Mouse (Mus musculus): ENCODE measurements at regions not wholly inside any gene's neighbourhood (a gene's known extent, or its start where the extent isn't known, plus 50 kb on each side); places are given as distances from the start of the nearest gene placed in this dataset.
A peak's percentile ranks its signal among the peaks of the same experiment; 100 is the strongest.

DNA sequence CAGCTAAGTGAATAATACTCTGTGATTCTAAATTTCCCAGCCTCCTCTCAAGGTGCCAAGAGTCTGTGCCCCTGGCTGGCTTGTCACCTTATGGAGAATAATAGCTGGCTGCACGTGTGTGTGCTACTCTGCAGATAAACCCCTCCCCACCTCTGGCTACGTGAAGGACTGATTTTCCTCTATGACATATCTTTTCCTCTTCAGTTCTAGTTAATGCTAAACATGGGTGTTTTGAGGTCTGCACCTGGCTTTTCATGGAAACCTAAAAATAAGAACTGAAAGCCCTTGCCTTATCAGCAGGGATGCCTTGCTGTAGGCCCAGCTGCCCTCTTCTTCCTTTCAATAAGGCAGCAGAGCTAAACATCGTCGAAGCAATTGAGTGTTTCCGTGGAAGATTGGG lies 321.5 kb downstream of the Gadd45g start:
- intact Hi-C loops (cut with DNase I), result no loop called here
- no peak for DNase-seq

DNA sequence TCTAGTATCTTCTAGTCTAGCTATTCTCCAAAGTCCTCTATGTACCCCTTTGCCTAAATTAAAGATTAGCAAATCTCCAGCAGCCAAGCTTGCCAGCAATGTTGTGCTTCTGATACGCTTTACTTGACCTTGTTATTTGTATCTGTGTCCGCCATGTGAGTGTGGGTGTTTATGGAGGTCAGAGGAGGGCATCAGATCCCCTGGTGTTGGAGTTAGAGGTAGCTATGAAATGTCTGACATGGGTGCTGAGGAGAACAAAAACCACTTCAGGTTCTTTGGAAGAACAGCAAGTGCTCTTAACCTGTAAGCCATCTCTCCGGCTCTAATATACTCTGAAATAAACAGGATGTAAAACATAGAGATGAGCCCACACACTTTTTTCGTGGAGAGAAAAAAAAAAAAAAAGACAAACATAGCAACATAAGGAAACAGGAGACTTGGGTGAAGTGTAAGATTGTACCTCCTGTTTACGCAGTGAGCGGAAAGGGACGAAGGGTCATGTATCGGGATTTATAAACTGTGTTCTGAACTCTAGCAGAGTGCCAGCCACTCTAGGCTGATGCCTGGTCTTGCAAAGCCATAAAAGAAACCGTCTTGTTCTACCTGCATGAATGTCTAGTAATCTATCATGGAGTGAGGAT lies 326.3 kb downstream of the Gadd45g start:
- intact Hi-C loops (cut with DNase I), result no loop called here
- DNase-seq, result no peak

- DNase-seq, result no peak
- intact Hi-C loops (cut with DNase I), result no loop called here
These were observed 329.2 kb downstream of the Gadd45g start for GRCm38 (mm10) chr13:52175665-52176064.

DNA sequence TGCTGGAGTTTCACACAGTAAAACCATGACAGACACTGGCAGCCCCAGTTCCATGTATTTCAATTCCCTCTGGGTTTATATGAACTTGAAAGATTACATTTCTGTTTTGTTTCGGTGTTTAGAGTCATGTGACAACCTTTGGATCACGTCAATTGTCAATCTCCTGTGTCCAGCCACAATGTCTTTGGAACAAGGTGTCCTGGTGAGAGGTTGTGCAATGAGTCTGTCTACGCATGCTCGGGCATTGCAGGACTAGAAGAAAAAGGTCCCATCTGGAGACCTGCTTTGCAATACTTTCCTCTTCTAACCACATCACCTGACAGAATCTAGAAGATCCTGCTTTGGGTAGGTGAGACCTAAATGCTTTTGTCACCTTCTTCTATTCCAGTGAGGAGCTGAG lies 333.5 kb downstream of the Gadd45g start:
- intact Hi-C loops (cut with DNase I), result no loop called here
- no peak for DNase-seq

DNA sequence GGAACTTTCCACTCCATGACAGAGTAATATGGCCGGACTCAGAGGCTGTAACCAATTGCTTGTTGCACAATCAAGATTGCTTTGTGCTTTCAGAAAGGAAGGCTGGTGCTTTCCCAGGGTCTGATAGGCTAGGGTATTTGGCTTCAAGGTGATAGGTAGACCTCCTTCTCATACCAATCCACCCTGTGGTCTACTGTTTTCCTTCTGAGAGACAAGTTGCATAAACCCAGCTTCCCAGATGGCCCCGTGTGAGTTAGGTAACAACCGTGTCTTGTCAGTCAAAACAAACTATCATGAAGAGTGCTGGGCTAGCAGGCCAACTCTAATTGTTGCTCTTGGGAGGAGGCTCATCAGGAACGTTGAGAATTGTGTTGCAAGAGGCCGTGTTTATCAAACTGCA lies 337.2 kb downstream of the Gadd45g start:
- no peak for DNase-seq
- intact Hi-C loops (cut with DNase I), result no loop called here

DNA sequence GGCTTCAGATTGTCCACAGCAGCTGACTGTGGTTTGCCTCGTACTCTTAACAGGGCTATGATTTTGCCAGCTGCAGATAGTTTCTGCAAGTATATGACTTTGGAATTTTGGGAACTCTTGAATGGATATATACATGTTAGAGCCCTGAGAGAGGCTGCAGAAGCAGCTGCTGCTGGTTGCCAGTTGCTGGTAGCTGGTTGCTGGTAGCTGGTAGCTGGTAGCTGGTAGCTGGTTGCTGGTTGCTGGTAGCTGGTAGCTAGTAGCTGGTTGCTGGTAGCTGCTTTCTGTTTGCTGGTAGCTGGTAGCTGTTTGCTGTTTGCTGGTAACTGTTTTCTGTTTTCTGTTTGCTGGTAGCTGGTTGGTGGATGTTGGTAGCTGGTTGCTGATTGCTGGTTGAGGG lies 339.1 kb downstream of the Gadd45g start:
- no peak for DNase-seq
- intact Hi-C loops (cut with DNase I), result no loop called here

DNA sequence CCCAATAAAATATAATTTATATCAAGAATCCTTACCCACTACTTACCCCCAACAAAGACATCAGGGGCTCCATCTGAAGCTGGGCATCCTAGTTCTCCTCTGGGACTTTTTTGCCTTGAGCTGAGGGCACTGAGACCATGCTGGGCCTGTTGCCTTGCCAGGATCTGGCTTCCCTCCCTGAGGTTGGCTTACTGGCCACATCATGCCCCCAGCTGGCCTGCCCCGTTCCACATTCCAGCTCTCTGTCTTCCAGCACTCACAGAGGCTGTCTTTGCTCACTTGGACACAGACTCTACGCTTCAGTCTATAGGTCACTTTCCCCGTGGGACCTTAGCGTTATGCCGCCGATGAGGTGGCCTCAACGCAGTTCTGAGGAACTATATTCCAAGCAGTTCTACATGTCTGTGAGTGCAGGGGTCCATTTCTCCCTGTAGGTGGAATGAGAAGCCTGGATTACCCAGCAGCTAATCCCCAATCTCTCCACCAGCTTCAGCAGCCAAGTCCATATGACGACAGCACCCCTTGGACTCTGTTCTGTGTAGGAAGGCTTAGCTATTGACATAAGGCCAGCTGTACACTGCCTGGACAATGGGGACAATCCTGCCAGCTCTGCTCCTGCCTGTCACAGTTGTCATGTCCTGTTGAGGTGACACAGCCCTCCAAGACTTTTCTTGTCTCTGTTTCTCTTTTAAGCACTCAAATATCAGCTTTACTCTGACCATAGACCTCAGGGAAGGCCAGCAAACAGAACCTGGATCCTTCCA lies 341.5 kb downstream of the Gadd45g start:
- intact Hi-C loops (cut with DNase I), result no loop called here
- DNase-seq, result peak in 1 of 2 experiments; percentile 21

- intact Hi-C loops (cut with DNase I), result no loop called here
- DNase-seq, result no peak
These were observed 342.1 kb downstream of the Gadd45g start for GRCm38 (mm10) chr13:52188605-52189003.

DNA sequence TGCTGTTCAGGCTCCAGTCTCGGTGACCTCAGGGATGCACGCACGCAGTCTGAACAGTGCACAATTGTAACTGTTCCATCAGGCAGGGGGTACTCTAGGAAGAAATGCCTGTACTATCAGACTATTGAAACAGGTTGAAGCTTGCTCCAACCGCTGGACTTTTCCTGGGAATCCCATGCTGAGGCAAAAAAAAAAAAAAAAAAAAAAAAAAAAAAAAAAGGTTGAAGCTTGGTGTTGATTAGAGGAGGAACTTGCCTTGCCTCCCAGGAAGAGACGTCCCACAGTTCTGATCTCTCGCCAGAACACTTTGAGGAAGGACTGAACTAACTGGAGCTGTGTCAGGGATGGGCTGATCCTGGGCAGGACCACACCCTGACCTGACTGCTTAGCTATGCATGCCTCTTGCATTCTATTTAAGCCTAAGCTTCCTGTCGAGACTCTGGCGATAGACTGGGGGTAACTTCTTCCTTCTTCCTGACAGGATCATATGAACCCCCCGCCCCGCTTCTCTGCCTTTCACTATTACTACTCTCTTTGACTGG lies 341.6 kb downstream of the Diras2 start:
- DNase-seq, result no peak
- intact Hi-C loops (cut with DNase I), result no loop called here

DNA sequence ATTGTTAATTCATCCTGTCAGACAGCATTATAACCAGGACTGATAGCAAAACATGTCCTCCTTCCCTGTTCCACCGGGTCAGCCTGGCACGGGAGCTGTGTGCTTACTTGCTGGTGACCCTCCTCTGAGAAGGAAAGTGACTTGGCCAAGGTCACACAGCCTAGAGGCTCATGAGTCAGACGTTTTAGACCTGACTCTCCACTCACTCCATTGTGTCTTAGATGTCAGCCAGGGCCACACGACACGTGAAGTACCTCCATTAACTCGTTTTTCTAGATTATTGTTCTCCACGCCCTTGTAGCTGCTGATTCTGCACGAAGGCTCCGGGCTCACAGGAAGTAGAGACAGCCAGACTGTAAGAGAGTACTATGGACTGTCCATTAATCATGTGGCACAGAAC lies 340.8 kb downstream of the Diras2 start:
- no peak for DNase-seq
- intact Hi-C loops (cut with DNase I), result no loop called here

GRCm38 (mm10) chr13:52190848-52191590 lies 340.1 kb downstream of the Diras2 start:
- no peak for DNase-seq
- intact Hi-C loops (cut with DNase I), result no loop called here

DNA sequence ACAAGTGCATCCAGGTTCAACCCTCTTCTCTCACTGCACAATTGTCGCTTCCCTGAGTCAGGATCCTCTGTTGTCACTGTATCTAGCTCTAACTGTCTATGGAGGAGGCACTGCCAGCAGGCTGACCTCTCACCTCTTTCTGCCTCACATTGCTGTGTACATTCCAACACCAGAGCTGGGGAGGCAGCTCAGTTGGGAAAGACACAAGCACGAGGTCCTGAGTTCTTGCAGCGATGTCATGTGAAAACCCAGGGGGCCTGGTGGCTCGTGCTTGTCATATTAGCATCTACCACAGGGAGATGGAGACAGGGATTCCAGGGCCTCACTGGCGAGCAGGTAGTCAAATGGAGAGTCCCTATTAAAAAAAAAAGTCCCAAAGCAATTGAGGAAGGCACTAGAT lies 334.2 kb downstream of the Diras2 start:
- no peak for DNase-seq
- intact Hi-C loops (cut with DNase I), result no loop called here

GRCm38 (mm10) chr13:52198649-52199348 lies 332.3 kb downstream of the Diras2 start:
- intact Hi-C loops (cut with DNase I), result no loop called here

DNA sequence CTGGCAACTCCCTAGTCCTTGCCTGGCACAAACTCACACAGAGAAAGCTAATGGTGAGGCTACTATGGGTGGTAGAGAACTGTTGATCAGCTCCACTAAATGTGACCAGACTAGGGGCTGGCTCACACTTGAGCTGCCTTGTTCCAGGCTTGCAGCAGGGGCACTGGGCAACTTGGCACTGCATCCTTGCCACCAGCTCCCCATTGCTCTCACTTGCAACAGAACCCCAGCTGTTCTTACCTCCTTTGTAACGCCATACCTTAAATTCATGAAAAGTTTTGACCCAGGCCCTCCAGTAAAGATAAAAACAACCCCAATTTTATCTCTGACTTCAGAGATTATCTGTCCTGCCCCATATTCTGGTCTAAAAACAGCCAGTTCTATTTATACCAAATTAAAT lies 328.7 kb downstream of the Diras2 start:
- intact Hi-C loops (cut with DNase I), result no loop called here
- DNase-seq, result no peak

More at GRCm38 (mm10) chr13:52198649-52199348, 332.3 kb downstream of the Diras2 start:
- no peak for DNase-seq

DNA sequence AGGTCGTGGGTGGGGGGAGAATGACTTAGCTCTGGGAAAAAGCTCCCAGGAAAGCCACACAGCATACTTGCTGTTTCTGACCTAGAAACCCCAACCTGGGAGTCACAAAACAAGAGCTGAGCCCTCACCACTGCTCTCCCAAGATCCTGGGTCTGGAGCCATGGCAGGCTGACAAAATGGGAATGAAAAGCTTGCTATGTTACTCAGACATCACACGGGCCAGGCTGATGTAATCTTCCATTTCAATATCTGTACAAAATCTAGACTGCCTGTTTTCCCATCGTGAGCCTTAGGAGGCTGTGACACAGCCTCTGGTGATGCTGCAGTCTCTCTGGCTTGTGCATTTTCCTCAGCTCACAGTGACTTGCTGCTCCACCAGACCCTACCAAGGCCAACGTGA lies 325.1 kb downstream of the Diras2 start:
- no peak for DNase-seq

GRCm38 (mm10) chr13:52216343-52216742 lies 314.7 kb downstream of the Diras2 start:
- DNase-seq, result no peak
- intact Hi-C loops (cut with DNase I), result no loop called here

More for the DNA sequence above, 325.1 kb downstream of the Diras2 start:
- intact Hi-C loops (cut with DNase I), result no loop called here

GRCm38 (mm10) chr13:52217066-52217465 lies 314.0 kb downstream of the Diras2 start:
- no peak for DNase-seq
- intact Hi-C loops (cut with DNase I), result no loop called here

GRCm38 (mm10) chr13:52217741-52218140 lies 313.3 kb downstream of the Diras2 start:
- DNase-seq, result no peak
- intact Hi-C loops (cut with DNase I), result no loop called here

- DNase-seq, result no peak
These were observed 308.6 kb downstream of the Diras2 start for GRCm38 (mm10) chr13:52222315-52223097.

More at GRCm38 (mm10) chr13:52222315-52223097, 308.6 kb downstream of the Diras2 start:
- intact Hi-C loops (cut with DNase I), result loop anchor here (1.0 kb wide), 1 partner anchor 382 kb away; no protein-coding TSS in a partner anchor

Data from gastrocnemius, postnatal 36 days (tissue).